Mouse (Mus musculus): ENCODE data around the gene Gm10330.
"Not testable (repeated sequence)": the region's sequence is repeated elsewhere in the genome, so short reads cannot be mapped to it uniquely, and the experiment has no call there.

Gm10330 gene

DNA sequence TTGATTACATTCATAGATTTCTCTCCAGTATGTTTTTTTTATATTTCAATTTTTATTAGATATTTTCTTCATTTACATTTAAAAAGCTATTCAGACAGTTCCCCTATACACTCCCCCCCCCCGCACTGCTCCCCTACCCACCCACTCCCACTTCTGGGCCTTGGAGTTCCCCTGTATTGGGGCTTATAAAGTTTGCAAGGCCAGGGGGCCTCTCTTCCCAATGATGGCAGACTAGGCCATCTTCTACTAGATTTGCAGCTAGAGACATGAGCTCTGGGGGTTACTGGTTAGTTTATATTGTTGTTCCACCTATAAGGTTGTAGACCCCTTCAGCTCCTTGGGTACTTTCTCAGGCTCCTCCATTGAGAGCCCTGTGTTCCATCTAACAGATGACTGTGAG, at the start of gene Gm10330:
Gm10330 (minus strand) TSS at position 101 of the 400 bp plus-strand sequence.
- not testable (repeated sequence) for DNase-seq

DNA sequence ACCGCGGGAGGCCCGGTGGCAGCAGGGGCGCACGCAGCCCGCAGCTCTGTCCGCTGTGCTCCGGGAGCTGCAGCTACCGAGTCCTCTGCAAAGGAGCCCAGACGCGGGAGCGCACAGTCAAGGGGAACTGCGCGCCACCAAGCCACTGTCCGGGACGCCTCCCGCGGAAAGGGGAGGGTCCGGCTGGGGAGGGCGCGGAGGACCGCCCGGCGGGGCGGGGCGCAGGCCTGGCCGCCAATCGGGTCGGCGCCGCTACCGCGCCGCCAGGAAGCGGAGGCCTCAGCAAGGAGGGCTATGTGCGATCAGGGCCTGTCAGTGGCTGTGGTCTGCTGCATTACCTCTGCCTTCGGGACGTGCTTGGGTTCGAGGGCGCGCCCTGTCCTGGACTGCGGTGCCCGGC, 20.7 kb upstream of the Gm10330 start:
- DNase-seq, result peak; percentile 6 to 11

DNA sequence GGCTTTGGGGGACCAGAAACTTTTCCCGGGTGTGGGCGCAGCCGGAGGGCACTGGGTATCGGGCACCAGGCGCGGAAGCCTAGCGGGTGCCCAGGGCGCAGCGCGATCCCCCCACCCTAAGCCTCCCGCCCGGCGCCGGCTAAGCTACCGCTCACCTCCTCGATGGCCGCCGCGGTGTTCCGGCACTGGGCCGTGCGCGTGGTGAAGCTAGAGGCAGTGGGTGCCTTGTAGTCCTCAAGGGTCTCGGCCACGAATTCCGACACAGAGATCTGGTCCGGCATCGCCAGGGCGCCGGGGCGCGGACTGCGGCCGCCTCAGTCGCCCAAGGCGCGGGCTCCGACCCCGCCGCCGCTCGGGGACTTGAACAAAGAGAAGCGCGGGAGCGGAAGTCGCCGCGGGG, 20.3 kb upstream of the Gm10330 start:
- DNase-seq, result peak; percentile 13 to 47

All from kidney, postnatal 4 days (tissue).